Mouse (Mus musculus) liver, adult 2 months (tissue): ENCODE measurements around the gene Dlg2. TPM values are rescaled to one million over a fixed set of nuclear protein-coding genes. Genes with fewer than 3 reads are reported as not detected.

ENCODE experiments used
- DNase-seq: peaks from one replicate; pipeline ENCODE4 v3.0.0-alpha.2; 2011; ENCODE audit warnings: low read depth, low spot score; ENCODE audit errors: extremely low read depth
- H3K27ac ChIP-seq: fragments of 200-500 bp; replicated peaks from 2 replicates; pipeline ENCODE4 v1.5.1; 2012; ENCODE audit warnings: low read depth, mild to moderate bottlenecking, control low read depth, inconsistent platforms, low read length; ENCODE audit not compliant: insufficient read depth
- H3K27me3 ChIP-seq: fragments of 200-500 bp; 2 replicates; pipeline ENCODE4 v1.6.1; 2012; ENCODE audit warnings: mild to moderate bottlenecking, moderate library complexity, low read length, inconsistent platforms; ENCODE audit not compliant: control insufficient read depth, insufficient read depth
- H3K36me3 ChIP-seq: fragments of 200-500 bp; 2 replicates; pipeline ENCODE4 v1.6.1; 2012; ENCODE audit warnings: low read length, inconsistent platforms; ENCODE audit not compliant: control insufficient read depth, insufficient read depth
- H3K4me1 ChIP-seq: fragments of 200-500 bp; 2 replicates; pipeline ENCODE4 v1.6.1; 2011; ENCODE audit warnings: low read length; ENCODE audit not compliant: control insufficient read depth, insufficient read depth
- H3K4me3 ChIP-seq: fragments of 200-500 bp; 2 replicates; pipeline ENCODE4 v1.5.1; 2011; ENCODE audit warnings: low read depth, mild to moderate bottlenecking, control low read depth, low read length, moderate library complexity; ENCODE audit not compliant: insufficient read depth
- H3K79me2 ChIP-seq: fragments of 200-500 bp; 2 replicates; pipeline ENCODE4 v1.6.1; 2012; ENCODE audit warnings: inconsistent platforms, mild to moderate bottlenecking, low read length, moderate library complexity; ENCODE audit not compliant: control insufficient read depth, insufficient read depth
- H3K9ac ChIP-seq: fragments of 200-500 bp; 2 replicates; pipeline ENCODE4 v1.6.1; 2012; ENCODE audit warnings: low read depth, mild to moderate bottlenecking, control low read depth, inconsistent platforms, low read length
- CTCF ChIP-seq: fragments of 200-500 bp; IDR thresholded peaks from 2 replicates; pipeline ENCODE4 v1.5.1; 2011; ENCODE audit warnings: low read depth, low read length, control low read depth
- POLR2A ChIP-seq: fragments of 200-500 bp; IDR thresholded peaks from 2 replicates; pipeline ENCODE4 v1.6.1; 2011; ENCODE audit warnings: low read length, control low read depth; ENCODE audit not compliant: insufficient read depth; ENCODE audit errors: extremely low read depth
- WGBS: fragments of 180-500 bp; shearing (Covaris S2); methylation state at CpG from one replicate; pipeline ENCODE4 v1.1.7; 2018; 5-methylcytosine and 5-hydroxymethylcytosine counted together
- polyA plus RNA-seq: library from polyadenylated mRNA; depleted of rRNA; stranded (reverse); fragments of >200 nt; gene quantifications from 2 replicates; pipeline ENCODE4 v1.2.3, GENCODE M21; 2012
- total RNA-seq: library from RNA; depleted of rRNA; stranded (reverse); fragments of >200 nt; gene quantifications from 2 replicates; pipeline ENCODE4 v1.2.3, GENCODE M21; 2014

Gene Dlg2
- total and polyA plus RNA-seq, 2 experiments = 0.65 TPM; not detected in 1

- Histone ChIP-seq H3K27ac (no peak overlapping the region), H3K27me3 (no peaks in the 10 kb centered on the region), H3K79me2 (no peaks in the 10 kb centered on the region), H3K4me3 (no peak overlapping the region), H3K36me3 (no peaks in the 10 kb centered on the region), H3K9ac (no peak overlapping the region), H3K4me1 (no peaks in the 10 kb centered on the region)
- 75% methylated on average over 2 of the region's 2 CpGs for WGBS
- no peak for TF ChIP-seq CTCF
- TF ChIP-seq POLR2A = no peak
- no peak for DNase-seq
Observed at GRCm38 (mm10) chr7:92105956-92106355, 1629.5 kb downstream of the Dlg2 start.

- 79% methylated on average over 4 of the region's 4 CpGs for WGBS
- H3K27me3 ChIP-seq = no peaks in the 10 kb centered on the region
- H3K79me2 ChIP-seq = no peaks in the 10 kb centered on the region
- no peaks in the 10 kb centered on the region for H3K4me1 ChIP-seq
- H3K36me3 ChIP-seq = no peaks in the 10 kb centered on the region
- no peak overlapping the region for H3K9ac ChIP-seq
- H3K4me3 ChIP-seq = no peak overlapping the region
- no peak for DNase-seq
- no peak for TF ChIP-seq POLR2A
- TF ChIP-seq CTCF = no peak
- H3K27ac ChIP-seq = no peak overlapping the region
Observed at GRCm38 (mm10) chr7:92113065-92113464, 1636.6 kb downstream of the Dlg2 start.

GRCm38 (mm10) chr7:92115237-92115871 lies 1638.9 kb downstream of the Dlg2 start:
- Histone ChIP-seq H3K27me3 (no peaks in the 10 kb centered on the region), H3K36me3 (no peaks in the 10 kb centered on the region), H3K4me3 (no peak overlapping the region), H3K27ac (no peak overlapping the region), H3K4me1 (no peaks in the 10 kb centered on the region), H3K9ac (no peak overlapping the region), H3K79me2 (no peaks in the 10 kb centered on the region)
- TF ChIP-seq POLR2A = no peak
- TF ChIP-seq CTCF = no peak
- WGBS = 80% methylated on average over 5 of the region's 5 CpGs
- no peak for DNase-seq

- Histone ChIP-seq H3K4me3 (no peak overlapping the region), H3K9ac (no peak overlapping the region), H3K4me1 (no peaks in the 10 kb centered on the region), H3K27ac (no peak overlapping the region), H3K27me3 (no peaks in the 10 kb centered on the region), H3K36me3 (no peaks in the 10 kb centered on the region), H3K79me2 (no peaks in the 10 kb centered on the region)
- TF ChIP-seq POLR2A = no peak
- no peak for TF ChIP-seq CTCF
- 55% methylated on average over 2 of the region's 2 CpGs for WGBS
- DNase-seq = no peak
Observed at GRCm38 (mm10) chr7:92123276-92123675, 1646.8 kb downstream of the Dlg2 start.

- H3K4me3 ChIP-seq = no peak overlapping the region
- H3K27me3 ChIP-seq = no peaks in the 10 kb centered on the region
- no peak overlapping the region for H3K9ac ChIP-seq
- 81% methylated on average over 3 of the region's 3 CpGs for whole genome bisulfite sequencing
- no peak for DNase-seq
- TF ChIP-seq POLR2A (no peak), CTCF (no peak)
- no peaks in the 10 kb centered on the region for H3K4me1 ChIP-seq
- no peaks in the 10 kb centered on the region for H3K79me2 ChIP-seq
- no peaks in the 10 kb centered on the region for H3K36me3 ChIP-seq
- H3K27ac ChIP-seq = no peak overlapping the region
Observed at GRCm38 (mm10) chr7:92125886-92126285, 1649.4 kb downstream of the Dlg2 start.

GRCm38 (mm10) chr7:92134301-92134700 lies 1657.8 kb downstream of the Dlg2 start:
- no peak overlapping the region for H3K27ac ChIP-seq
- WGBS = 75% methylated on average over 3 of the region's 3 CpGs
- no peak overlapping the region for H3K9ac ChIP-seq
- H3K4me1 ChIP-seq = no peaks in the 10 kb centered on the region
- DNase-seq = no peak
- no peaks in the 10 kb centered on the region for H3K36me3 ChIP-seq
- TF ChIP-seq POLR2A = no peak
- TF ChIP-seq CTCF = no peak
- H3K4me3 ChIP-seq = no peak overlapping the region
- no peaks in the 10 kb centered on the region for H3K27me3 ChIP-seq
- H3K79me2 ChIP-seq = no peaks in the 10 kb centered on the region
